ENCODE assay signal across 11 mouse cellular contexts in genomic region chr19:55969929-55970531, GRCm38 (mm10).
A peak's percentile ranks its signal among the peaks of the same experiment; 100 is the strongest.
DNase-seq lines count a peak whose midpoint lies in the region; ATAC-seq and TF ChIP-seq lines count a peak whose summit lies in the region.
"Had no signal": no experiment of that assay in that cellular context is flagged by ENCODE, and none has a peak within 500 bp of the region (broad histone marks: within the 10 kb centered on the region; RNA-seq: fewer than 3 reads in every experiment).

No protein-coding gene starts in this region.

- ATAC-seq in embryonic facial prominence, embryonic 15.5 days (ENCODE audit: insufficient number of reproducible peaks, low FRiP score, low TSS enrichment, low read depth): no peak
- no peak for ATAC-seq in limb, embryonic 11.5 days (ENCODE audit: insufficient number of reproducible peaks, low FRiP score, low TSS enrichment, low read depth)
- ATAC-seq in stomach, postnatal 0 days (ENCODE audit: low FRiP score, low TSS enrichment): peak; percentile 45; the same call in 1 of the 2 replicates

- H3K4me2 ChIP-seq in embryonic facial prominence, embryonic 15.5 days (replicated peaks): no peak overlapping the region
- no peak overlapping the region for H3K4me2 ChIP-seq in limb, embryonic 11.5 days (ENCODE audit: low read depth, severe bottlenecking)
- no peak overlapping the region for H3K4me2 ChIP-seq in stomach, postnatal 0 days (replicated peaks; ENCODE audit: low read depth)

- peak; percentile 35 for TF ChIP-seq CTCF in stomach, postnatal 0 days (IDR thresholded peaks at IDR 0.05; ENCODE audit: low read depth)

- peak overlapping the region; percentile 6; the same call in 1 of the 2 replicates for H3K27ac ChIP-seq in embryonic facial prominence, embryonic 15.5 days (replicated peaks)
- H3K27ac ChIP-seq in limb, embryonic 11.5 days (replicated peaks; ENCODE audit: low read depth, low read length): no peak overlapping the region
- H3K27ac ChIP-seq in stomach, postnatal 0 days (replicated peaks): no peak overlapping the region
- H3K27ac ChIP-seq: heart, embryonic 10.5 days; left cerebral cortex, adult 2 months had no signal

- H3K36me3 ChIP-seq in embryonic facial prominence, embryonic 15.5 days: no peaks in the 10 kb centered on the region
- no peaks in the 10 kb centered on the region for H3K36me3 ChIP-seq in limb, embryonic 11.5 days (ENCODE audit: control insufficient read depth, insufficient read depth, low read length)
- no peaks in the 10 kb centered on the region for H3K36me3 ChIP-seq in stomach, postnatal 0 days (ENCODE audit: control insufficient read depth, insufficient read depth, low read length)
- H3K36me3 ChIP-seq: heart, embryonic 10.5 days had no signal

- H3K27me3 ChIP-seq in embryonic facial prominence, embryonic 15.5 days: 0 out of 2 replicates have a peak, but pooled peaks cover 3% of the 10 kb centered on the region
- no peaks in the 10 kb centered on the region for H3K27me3 ChIP-seq in limb, embryonic 11.5 days (ENCODE audit: control insufficient read depth, insufficient read depth, low read length)
- no peaks in the 10 kb centered on the region for H3K27me3 ChIP-seq in stomach, postnatal 0 days (ENCODE audit: control insufficient read depth, insufficient read depth, low read length)

- H3K9ac ChIP-seq in embryonic facial prominence, embryonic 15.5 days: no peak overlapping the region
- H3K9ac ChIP-seq in limb, embryonic 11.5 days (ENCODE audit: low read length): no peak overlapping the region
- no peak overlapping the region for H3K9ac ChIP-seq in stomach, postnatal 0 days (ENCODE audit: low read length)

- TF ChIP-seq EP300 in stomach, postnatal 0 days (optimal IDR thresholded peaks at IDR 0.05): no peak

- intact Hi-C loops in heart, postnatal 10 days (cut with DNase I): no loop called here

- 18% methylated on average over 14 of the region's 14 CpGs for WGBS in embryonic facial prominence, embryonic 15.5 days
- 20% methylated on average over 14 of the region's 14 CpGs for WGBS in limb, embryonic 11.5 days
- WGBS in stomach, postnatal 0 days: 34% methylated on average over 14 of the region's 14 CpGs

- no peaks in the 10 kb centered on the region for H3K9me3 ChIP-seq in embryonic facial prominence, embryonic 15.5 days (replicated peaks)
- H3K9me3 ChIP-seq in limb, embryonic 11.5 days (ENCODE audit: control insufficient read depth, low read length): no peaks in the 10 kb centered on the region
- H3K9me3 ChIP-seq in stomach, postnatal 0 days (ENCODE audit: control insufficient read depth, low read length): no peaks in the 10 kb centered on the region
- H3K9me3 ChIP-seq: heart, embryonic 10.5 days had no signal

- DNase-seq in ovary, postnatal 36 days (ENCODE audit: low spot score): peak; percentile 45
- DNase-seq in ovary, adult 18-20 months (ENCODE audit: low spot score): no peak
- DNase-seq in limb, embryonic 11.5 days (ENCODE audit: low spot score): peak; percentile 35
- no peak for DNase-seq in stomach, postnatal 0 days (ENCODE audit: low spot score)
- no peak for DNase-seq in cerebellum, adult 8-10 months
- DNase-seq in heart, postnatal 10 days: no peak
- no peak for DNase-seq in adrenal gland, adult 8-10 months
- DNase-seq: right cerebral cortex, postnatal 25 days had no signal

- peaks cover 12% of the 10 kb centered on the region; the same call in 1 of the 2 replicates for H3K4me1 ChIP-seq in embryonic facial prominence, embryonic 15.5 days
- H3K4me1 ChIP-seq in limb, embryonic 11.5 days (ENCODE audit: control insufficient read depth, insufficient read depth, low read length): peaks cover 3% of the 10 kb centered on the region; the same call in 1 of the 2 replicates
- no peaks in the 10 kb centered on the region for H3K4me1 ChIP-seq in stomach, postnatal 0 days (replicated peaks; ENCODE audit: control insufficient read depth, insufficient read depth)

- no peak overlapping the region for H3K4me3 ChIP-seq in embryonic facial prominence, embryonic 15.5 days (replicated peaks)
- no peak overlapping the region for H3K4me3 ChIP-seq in limb, embryonic 11.5 days (ENCODE audit: low read depth, low read length)
- H3K4me3 ChIP-seq in stomach, postnatal 0 days (ENCODE audit: low read depth, low read length): no peak overlapping the region
- H3K4me3 ChIP-seq: heart, embryonic 10.5 days; left cerebral cortex, adult 2 months had no signal

Comparison
In these comparisons a context has a peak if more than half of its experiments do, and no peak if none do; other contexts are left out.
1. DNase-seq: peak in ovary, postnatal 36 days (single experiment) and limb, embryonic 11.5 days (single experiment); none in ovary, adult 18-20 months (single experiment), stomach, postnatal 0 days (single experiment), cerebellum, adult 8-10 months (single experiment), heart, postnatal 10 days (0 of 2) and adrenal gland, adult 8-10 months (single experiment).